Mouse (Mus musculus) embryonic facial prominence, embryonic 13.5 days (tissue): ENCODE measurements around the gene Mmp11. TPM values are rescaled to one million over a fixed set of nuclear protein-coding genes. Genes with fewer than 3 reads are reported as not detected.

Experiments used
- ATAC-seq: fragments of 200-750 bp; cut with Nextera tagmentation; 2 replicates; pipeline ENCODE4 v1.8.0; 2017; ENCODE audit warnings: low read depth; ENCODE audit not compliant: insufficient number of reproducible peaks, insufficient read depth, low FRiP score, low TSS enrichment
- H3K27ac ChIP-seq: fragments of 300-500 bp; sonication (generic); 2 replicates; pipeline ENCODE4 v1.5.1; 2015; ENCODE audit warnings: moderate library complexity, mild to moderate bottlenecking, inconsistent platforms
- H3K27me3 ChIP-seq: fragments of 300-500 bp; sonication (generic); 2 replicates; pipeline ENCODE4 v1.6.1; 2015; ENCODE audit warnings: mild to moderate bottlenecking, inconsistent platforms
- H3K36me3 ChIP-seq: fragments of 300-500 bp; sonication (generic); 2 replicates; pipeline ENCODE4 v1.6.1; 2015; ENCODE audit warnings: mild to moderate bottlenecking, inconsistent platforms
- H3K4me1 ChIP-seq: fragments of 300-500 bp; sonication (generic); 2 replicates; pipeline ENCODE4 v1.6.1; 2015; ENCODE audit warnings: inconsistent platforms
- H3K4me2 ChIP-seq: fragments of 300-500 bp; sonication (generic); 2 replicates; pipeline ENCODE4 v1.6.1; 2015; ENCODE audit warnings: moderate library complexity, mild to moderate bottlenecking, inconsistent platforms
- H3K4me3 ChIP-seq: fragments of 300-500 bp; sonication (generic); 2 replicates; pipeline ENCODE4 v1.5.1; 2015; ENCODE audit warnings: mild to moderate bottlenecking, inconsistent platforms
- H3K9ac ChIP-seq: fragments of 300-500 bp; sonication (generic); 2 replicates; pipeline ENCODE4 v1.6.1; 2015; ENCODE audit warnings: mild to moderate bottlenecking, inconsistent platforms
- H3K9me3 ChIP-seq: fragments of 300-500 bp; sonication (generic); 2 replicates; pipeline ENCODE4 v1.6.1; 2016; ENCODE audit warnings: inconsistent platforms
- WGBS: fragments of 180-500 bp; shearing (Covaris S2); methylation state at CpG from one replicate; pipeline ENCODE4 v1.1.7; 2015; ENCODE audit warnings: mixed read lengths; 5-methylcytosine and 5-hydroxymethylcytosine counted together
- polyA plus RNA-seq: library from polyadenylated mRNA; unstranded; fragments of >200 nt; fragmentation: Nextera tagmentation; extraction: Ambion mirVana; gene quantifications from 2 replicates; pipeline ENCODE4 v1.2.1, GENCODE M21; 2015

Mmp11 gene
- polyA plus RNA-seq, 1 experiment from 2014 or later, result 123 TPM

GRCm38 (mm10) chr10:75915557-75915956, 20.7 kb downstream of the Mmp11 start:
- 76% methylated on average over 7 of the region's 7 CpGs for WGBS
- H3K9me3 ChIP-seq, result no peaks in the 10 kb centered on the region
- H3K4me2 ChIP-seq, result no peak overlapping the region
- H3K4me3 ChIP-seq, result no peak overlapping the region
- H3K27ac ChIP-seq, result no peak overlapping the region
- no peak for ATAC-seq
- no peaks in the 10 kb centered on the region for H3K27me3 ChIP-seq
- no peak overlapping the region for H3K9ac ChIP-seq
- peaks cover 64% of the 10 kb centered on the region for H3K4me1 ChIP-seq
- H3K36me3 ChIP-seq, result peaks cover 61% of the 10 kb centered on the region

GRCm38 (mm10) chr10:75913013-75913589, 23.2 kb downstream of the Mmp11 start:
- Histone ChIP-seq H3K4me3 (no peak overlapping the region), H3K27ac (peak overlapping the region; percentile 48; the same call in 1 of the 2 replicates), H3K36me3 (peaks cover 75% of the 10 kb centered on the region), H3K27me3 (no peaks in the 10 kb centered on the region), H3K9me3 (no peaks in the 10 kb centered on the region), H3K9ac (0 out of 2 replicates have a peak overlapping the region, but pooled peaks have one; percentile 36), H3K4me1 (peaks cover 41% of the 10 kb centered on the region), H3K4me2 (no peak overlapping the region)
- ATAC-seq, result no peak
- WGBS, result 41% methylated on average over 6 of the region's 6 CpGs

- H3K36me3 ChIP-seq, result peaks cover 86% of the 10 kb centered on the region
- H3K27me3 ChIP-seq, result no peaks in the 10 kb centered on the region
- H3K9ac ChIP-seq, result no peak overlapping the region
- no peak overlapping the region for H3K27ac ChIP-seq
- 67% methylated on average over 2 of the region's 2 CpGs for WGBS
- peaks cover 19% of the 10 kb centered on the region for H3K4me1 ChIP-seq
- H3K4me3 ChIP-seq, result no peak overlapping the region
- H3K4me2 ChIP-seq, result no peak overlapping the region
- no peaks in the 10 kb centered on the region for H3K9me3 ChIP-seq
- no peak for ATAC-seq
These were observed 25.6 kb downstream of the Mmp11 start for GRCm38 (mm10) chr10:75910698-75911097.

GRCm38 (mm10) chr10:75906882-75907281, 29.4 kb downstream of the Mmp11 start:
- 86% methylated on average over 4 of the region's 4 CpGs for WGBS
- H3K36me3 ChIP-seq, result peaks cover 92% of the 10 kb centered on the region
- H3K27me3 ChIP-seq, result no peaks in the 10 kb centered on the region
- H3K9me3 ChIP-seq, result no peaks in the 10 kb centered on the region
- no peak overlapping the region for H3K4me3 ChIP-seq
- H3K4me1 ChIP-seq, result no peaks in the 10 kb centered on the region
- no peak overlapping the region for H3K4me2 ChIP-seq
- H3K9ac ChIP-seq, result no peak overlapping the region
- H3K27ac ChIP-seq, result no peak overlapping the region
- ATAC-seq, result no peak

- Histone ChIP-seq H3K27ac (no peak overlapping the region), H3K9me3 (no peaks in the 10 kb centered on the region), H3K27me3 (no peaks in the 10 kb centered on the region), H3K4me1 (peaks cover under 1% of the 10 kb centered on the region; the same call in 1 of the 2 replicates), H3K9ac (no peak overlapping the region), H3K4me3 (no peak overlapping the region), H3K36me3 (peaks cover 87% of the 10 kb centered on the region), H3K4me2 (no peak overlapping the region)
- 90% methylated on average over 5 of the region's 5 CpGs for WGBS
- ATAC-seq, result no peak
These were observed 31.9 kb downstream of the Mmp11 start for GRCm38 (mm10) chr10:75904391-75904790.

GRCm38 (mm10) chr10:75898846-75899245, 37.5 kb downstream of the Mmp11 start:
- Histone ChIP-seq H3K27me3 (no peaks in the 10 kb centered on the region), H3K27ac (0 out of 2 replicates have a peak overlapping the region, but pooled peaks have one; percentile 28), H3K9ac (no peak overlapping the region), H3K36me3 (peaks cover 88% of the 10 kb centered on the region), H3K4me1 (peaks cover 5% of the 10 kb centered on the region; the same call in 1 of the 2 replicates), H3K4me3 (no peak overlapping the region), H3K9me3 (no peaks in the 10 kb centered on the region), H3K4me2 (no peak overlapping the region)
- 78% methylated on average over 3 of the region's 3 CpGs for WGBS
- no peak for ATAC-seq

GRCm38 (mm10) chr10:75898039-75898564, 38.2 kb downstream of the Mmp11 start:
- Histone ChIP-seq H3K36me3 (peaks cover 80% of the 10 kb centered on the region), H3K4me3 (no peak overlapping the region), H3K4me1 (peaks cover 11% of the 10 kb centered on the region), H3K9ac (no peak overlapping the region), H3K27ac (no peak overlapping the region), H3K27me3 (no peaks in the 10 kb centered on the region), H3K9me3 (no peaks in the 10 kb centered on the region), H3K4me2 (no peak overlapping the region)
- no peak for ATAC-seq
- 79% methylated on average over 6 of the region's 6 CpGs for WGBS

GRCm38 (mm10) chr10:75897373-75897772, 38.9 kb downstream of the Mmp11 start:
- no peak overlapping the region for H3K4me3 ChIP-seq
- H3K4me2 ChIP-seq, result no peak overlapping the region
- no peaks in the 10 kb centered on the region for H3K27me3 ChIP-seq
- no peak for ATAC-seq
- peaks cover 73% of the 10 kb centered on the region for H3K36me3 ChIP-seq
- H3K9ac ChIP-seq, result no peak overlapping the region
- H3K4me1 ChIP-seq, result peaks cover 16% of the 10 kb centered on the region
- H3K27ac ChIP-seq, result no peak overlapping the region
- WGBS, result 32% methylated on average over 6 of the region's 6 CpGs
- no peaks in the 10 kb centered on the region for H3K9me3 ChIP-seq

- H3K9ac ChIP-seq, result no peak overlapping the region
- peaks cover 61% of the 10 kb centered on the region for H3K36me3 ChIP-seq
- no peak for ATAC-seq
These were observed 40.1 kb downstream of the Mmp11 start for GRCm38 (mm10) chr10:75896208-75896607.

GRCm38 (mm10) chr10:75895730-75896129, 40.6 kb downstream of the Mmp11 start:
- Histone ChIP-seq H3K4me1 (peaks cover 16% of the 10 kb centered on the region), H3K9me3 (no peaks in the 10 kb centered on the region), H3K27me3 (no peaks in the 10 kb centered on the region), H3K27ac (no peak overlapping the region), H3K4me2 (no peak overlapping the region), H3K4me3 (no peak overlapping the region), H3K9ac (no peak overlapping the region), H3K36me3 (peaks cover 57% of the 10 kb centered on the region)
- ATAC-seq, result no peak
- 93% methylated on average over 5 of the region's 5 CpGs for WGBS

More at GRCm38 (mm10) chr10:75896208-75896607, 40.1 kb downstream of the Mmp11 start:
- no peaks in the 10 kb centered on the region for H3K27me3 ChIP-seq
- no peaks in the 10 kb centered on the region for H3K9me3 ChIP-seq
- no peak overlapping the region for H3K4me2 ChIP-seq
- WGBS, result 92% methylated on average over 1 of the region's 1 CpGs
- no peak overlapping the region for H3K27ac ChIP-seq
- H3K4me1 ChIP-seq, result peaks cover 16% of the 10 kb centered on the region
- H3K4me3 ChIP-seq, result no peak overlapping the region

- WGBS, result 71% methylated on average over 6 of the region's 6 CpGs
- Histone ChIP-seq H3K9me3 (no peaks in the 10 kb centered on the region), H3K4me1 (peaks cover 16% of the 10 kb centered on the region), H3K27me3 (no peaks in the 10 kb centered on the region), H3K4me2 (no peak overlapping the region), H3K27ac (no peak overlapping the region), H3K4me3 (no peak overlapping the region), H3K9ac (no peak overlapping the region), H3K36me3 (peaks cover 52% of the 10 kb centered on the region)
- ATAC-seq, result no peak
These were observed 41.7 kb downstream of the Mmp11 start for GRCm38 (mm10) chr10:75894601-75895000.

GRCm38 (mm10) chr10:75893089-75893750, 43.1 kb downstream of the Mmp11 start, which contains the start of gene Derl3:
Gene Derl3 (plus strand): TSS chr10:75893413.
- Histone ChIP-seq H3K4me1 (peaks cover 17% of the 10 kb centered on the region), H3K27me3 (no peaks in the 10 kb centered on the region), H3K4me3 (peak within 1 kb of the TSS; percentile 48), H3K4me2 (peak within 1 kb of the TSS; percentile 92), H3K9me3 (no peaks in the 10 kb centered on the region), H3K9ac (peak within 1 kb of the TSS; percentile 71), H3K27ac (peak within 1 kb of the TSS; percentile 33; the same call in 1 of the 2 replicates), H3K36me3 (peaks cover 39% of the 10 kb centered on the region)
- 2% methylated on average over 51 of the region's 51 CpGs for WGBS
- ATAC-seq, result peak; percentile 99
